Mouse (Mus musculus) regulatory T cell (primary cell): Measurements from ENCODE around the gene Ifnlr1.
"Not testable (repeated sequence)": the region's sequence is repeated elsewhere in the genome, so short reads cannot be mapped to it uniquely, and the experiment has no call there.

ENCODE experiments used
- in situ Hi-C: fragments of 300-600 bp; cut with MboI, MseI; formaldehyde crosslinking; loops from one replicate; pipeline ENCODE4 v1.15.1; 2025; ENCODE audit warnings: high pct_unique_total_duplicates

Gene Ifnlr1

GRCm38 (mm10) chr4:135685906-135686567, at the start of gene Ifnlr1:
Gene Ifnlr1 (plus strand): TSS chr4:135686287.
- in situ Hi-C loops: no loop called here

GRCm38 (mm10) chr4:135641302-135642079, 44.6 kb upstream of the Ifnlr1 start:
- in situ Hi-C loops: not testable (repeated sequence)

DNA sequence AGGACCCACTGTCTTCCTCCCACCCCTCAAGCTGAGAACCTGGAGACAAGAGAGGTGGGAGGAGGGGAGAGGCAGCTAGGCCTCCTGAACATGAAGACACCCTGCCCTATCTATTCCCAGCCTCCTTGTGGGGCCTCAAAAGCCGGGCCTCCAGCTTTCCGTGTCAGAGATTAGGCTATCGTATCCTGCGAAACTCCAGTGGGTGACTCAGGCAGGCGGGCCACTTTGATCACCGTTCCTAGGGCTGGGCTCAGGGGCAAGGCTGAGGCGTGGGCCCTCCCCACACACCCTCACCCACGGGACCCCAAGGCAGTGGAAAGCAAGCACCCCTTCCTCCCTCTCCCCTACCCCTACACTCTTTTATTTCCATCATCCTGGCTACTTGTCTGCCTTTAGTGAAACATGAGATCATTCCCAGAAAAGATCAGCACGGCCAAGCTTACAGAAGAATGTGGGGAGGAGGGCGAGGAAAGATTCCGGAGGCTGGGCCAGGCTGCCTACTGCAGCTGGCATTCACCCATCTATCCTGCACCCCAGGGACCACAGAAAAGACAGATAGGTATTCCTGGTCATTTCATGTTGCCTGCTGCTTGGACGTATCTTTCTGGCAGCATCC, 41.0 kb upstream of the Ifnlr1 start:
- in situ Hi-C loops: no loop called here

GRCm38 (mm10) chr4:135652966-135653607, 33.0 kb upstream of the Ifnlr1 start:
- in situ Hi-C loops: no loop called here

- in situ Hi-C loops: no loop called here
Measured at GRCm38 (mm10) chr4:135653956-135654355, 32.1 kb upstream of the Ifnlr1 start.

DNA sequence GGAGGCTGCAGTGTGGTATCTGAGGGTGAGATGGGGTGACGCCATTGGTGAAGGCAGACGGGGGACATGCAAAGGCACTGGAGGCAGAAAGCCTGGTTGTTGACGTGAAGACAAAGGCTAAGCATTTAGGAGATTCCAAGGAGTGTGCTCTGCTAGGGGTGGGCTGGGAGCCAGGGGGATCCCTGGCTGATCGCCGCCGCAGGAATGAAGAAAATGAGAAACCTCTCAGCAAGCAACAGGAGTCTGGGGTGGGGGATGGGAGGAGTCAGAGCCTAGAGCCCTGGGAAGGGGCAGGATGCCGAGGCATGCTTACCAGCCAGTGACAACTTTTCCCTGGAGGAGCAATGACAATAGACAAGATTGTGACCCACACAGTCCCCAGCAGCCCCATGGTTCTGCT, 30.6 kb upstream of the Ifnlr1 start:
- in situ Hi-C loops: no loop called here

DNA sequence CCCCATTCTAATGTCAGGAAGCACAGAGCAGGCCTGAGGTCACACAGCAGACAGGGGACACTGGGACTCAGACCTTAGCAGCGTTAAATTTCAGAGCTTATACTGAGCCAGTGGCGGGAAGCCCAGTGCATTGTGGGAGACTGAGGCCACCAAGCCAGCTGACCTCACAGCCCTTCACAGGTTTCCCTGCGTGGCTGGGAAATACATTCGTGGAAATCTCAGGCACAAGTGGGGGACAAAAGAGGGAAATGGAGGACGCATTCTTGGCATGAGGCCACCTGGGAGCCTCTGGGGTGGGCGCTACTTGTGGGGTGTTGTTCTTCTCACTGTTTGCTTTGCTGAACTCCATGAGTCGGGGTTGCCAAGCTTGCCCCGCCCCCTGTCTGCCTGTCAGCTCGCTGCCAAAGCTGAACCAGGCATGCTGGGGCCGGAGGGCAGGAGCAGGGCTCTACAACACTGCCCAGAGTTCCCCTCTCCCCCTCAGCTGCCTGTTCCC, 29.9 kb upstream of the Ifnlr1 start:
- in situ Hi-C loops: no loop called here

DNA sequence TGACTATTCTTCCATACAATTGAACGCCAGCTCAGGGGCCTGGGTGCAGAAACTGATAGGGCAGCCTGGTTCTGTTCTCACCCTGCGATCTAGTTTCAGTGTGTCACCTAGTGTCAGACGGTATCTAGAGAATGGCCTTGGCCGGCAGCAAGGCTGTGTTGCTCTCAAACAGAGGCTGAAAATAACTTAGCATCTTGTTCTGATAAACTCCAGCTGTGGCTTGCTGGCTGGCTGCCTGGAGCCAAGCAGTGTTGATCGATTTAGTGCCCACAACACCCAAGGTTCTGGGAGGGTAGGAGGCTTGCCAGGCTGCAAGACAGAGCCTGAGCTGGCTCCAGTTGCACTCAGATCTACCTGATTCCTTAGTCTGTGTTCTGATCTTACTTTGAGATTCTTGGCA, 27.6 kb upstream of the Ifnlr1 start:
- in situ Hi-C loops: no loop called here

- in situ Hi-C loops: no loop called here
Measured at GRCm38 (mm10) chr4:135658899-135659298, 27.2 kb upstream of the Ifnlr1 start.

DNA sequence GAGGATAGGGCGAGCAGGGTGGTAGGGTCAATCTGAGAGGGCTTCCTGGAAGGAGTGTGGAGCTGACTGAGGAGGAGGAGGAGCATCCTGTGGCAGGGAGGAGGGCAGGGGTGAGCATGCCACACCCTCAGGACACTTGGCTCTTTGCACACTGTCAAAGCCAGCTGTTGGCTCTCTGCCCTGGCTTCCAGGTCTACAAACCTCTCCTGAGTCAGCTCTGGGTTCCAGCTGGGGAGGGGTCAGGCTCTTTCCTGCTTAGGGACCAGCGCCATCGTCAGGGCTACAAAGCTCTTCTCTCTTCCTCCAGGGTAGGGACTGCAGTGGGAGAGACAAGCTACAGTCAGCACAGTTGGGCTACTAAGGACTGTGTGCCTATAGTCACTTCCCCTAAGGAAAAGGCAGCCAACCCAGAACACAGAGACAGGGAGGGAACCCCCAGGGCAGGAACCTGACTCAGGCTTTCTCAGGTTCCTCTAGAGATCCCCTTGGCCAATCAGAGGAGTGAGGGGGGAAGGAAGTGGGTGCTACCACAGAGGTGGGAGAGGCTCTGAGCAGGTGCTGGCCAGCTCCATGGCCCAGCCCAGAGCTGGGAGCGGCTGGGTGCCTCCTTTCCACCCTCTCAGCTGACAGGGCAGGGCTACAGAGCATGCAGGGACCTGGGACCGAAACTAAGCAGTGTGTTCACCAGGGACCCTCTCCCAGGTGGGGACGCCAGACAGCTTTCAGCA, 24.8 kb upstream of the Ifnlr1 start:
- in situ Hi-C loops: loop anchor here (10.0 kb wide), 1 partner anchor 276 kb away; no protein-coding TSS in a partner anchor

DNA sequence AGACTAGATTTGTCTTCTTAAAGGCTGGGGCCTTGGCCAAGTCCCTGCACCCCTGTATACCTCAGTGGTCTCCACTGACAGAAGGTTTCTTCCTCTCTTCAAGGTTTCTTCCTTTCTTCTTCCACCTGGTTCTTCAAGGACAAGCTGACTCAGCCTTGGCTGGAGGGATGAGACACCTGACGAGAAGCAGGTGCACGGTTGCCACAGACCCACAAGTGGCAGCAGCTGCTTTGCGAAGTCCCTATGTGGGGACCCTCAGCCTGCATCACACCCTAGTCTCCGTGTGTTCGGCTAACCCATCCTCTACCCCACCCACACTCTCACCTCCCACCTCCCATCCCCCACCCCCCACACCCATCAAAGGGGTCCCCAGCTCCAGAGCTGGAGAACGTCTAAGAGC, 24.1 kb upstream of the Ifnlr1 start:
- in situ Hi-C loops: loop anchor here (10.0 kb wide), 1 partner anchor 277 kb away; no protein-coding TSS in a partner anchor

DNA sequence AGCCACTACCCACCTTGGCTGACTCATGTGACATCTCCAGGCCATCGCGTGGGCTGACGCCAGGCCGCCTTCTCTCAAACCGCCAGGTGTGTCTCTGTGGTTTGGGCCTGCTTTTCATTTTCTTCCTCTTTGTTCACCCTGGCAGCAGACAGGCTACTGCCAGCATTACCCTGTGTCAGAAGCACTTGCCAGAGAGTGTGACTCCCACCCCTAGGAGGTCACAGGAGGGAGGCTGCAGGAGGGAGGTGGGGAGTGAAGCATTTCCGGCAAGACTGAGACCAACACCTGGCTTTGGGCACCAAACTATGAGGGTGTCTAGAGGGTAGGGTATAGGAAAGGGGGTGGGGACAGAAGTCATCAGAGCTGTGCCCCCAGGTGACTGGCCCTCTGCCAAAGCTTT, 21.4 kb upstream of the Ifnlr1 start:
- in situ Hi-C loops: loop anchor here (5.0 to 10.0 kb wide), 2 partner anchors 152 to 280 kb away; no protein-coding TSS in a partner anchor

DNA sequence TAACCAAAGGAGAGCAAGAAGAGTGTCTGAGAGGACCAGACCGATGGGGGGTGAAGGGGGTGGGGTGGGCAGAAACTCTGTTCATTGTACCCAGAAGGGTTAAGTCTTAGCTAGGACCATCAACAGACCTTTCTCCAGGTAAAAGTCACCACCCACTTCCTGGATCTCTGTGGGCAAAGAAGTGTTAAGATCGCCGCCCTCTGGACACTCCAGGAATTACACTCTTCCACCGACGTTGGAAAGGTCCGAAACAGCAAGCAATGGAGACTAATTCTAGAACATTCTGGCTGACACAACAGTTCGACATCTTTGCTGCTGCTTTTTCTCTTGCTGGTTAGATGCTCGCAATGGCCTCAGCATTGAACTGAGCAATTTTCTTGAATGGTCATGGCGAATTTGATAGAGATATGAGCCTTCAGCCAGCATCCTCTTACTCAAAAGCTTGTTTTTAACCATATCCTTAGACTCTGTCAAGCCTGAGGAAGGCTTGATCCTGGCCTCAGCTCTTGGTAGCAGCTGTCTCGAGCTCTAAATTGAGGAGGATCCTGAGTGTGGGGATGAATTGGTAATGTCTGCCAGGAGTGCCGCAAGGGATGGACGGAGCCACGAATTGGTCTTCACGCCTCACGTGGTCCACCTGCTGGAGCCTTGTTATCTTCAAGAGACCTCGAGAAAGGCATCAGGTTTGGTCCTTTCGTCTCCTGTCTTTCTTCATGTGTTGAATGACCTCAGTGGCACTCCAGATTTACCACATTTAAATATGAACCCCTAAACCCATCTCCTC, 19.7 kb upstream of the Ifnlr1 start:
- in situ Hi-C loops: loop anchor here (5.0 to 10.0 kb wide), 2 partner anchors 154 to 282 kb away; no protein-coding TSS in a partner anchor

DNA sequence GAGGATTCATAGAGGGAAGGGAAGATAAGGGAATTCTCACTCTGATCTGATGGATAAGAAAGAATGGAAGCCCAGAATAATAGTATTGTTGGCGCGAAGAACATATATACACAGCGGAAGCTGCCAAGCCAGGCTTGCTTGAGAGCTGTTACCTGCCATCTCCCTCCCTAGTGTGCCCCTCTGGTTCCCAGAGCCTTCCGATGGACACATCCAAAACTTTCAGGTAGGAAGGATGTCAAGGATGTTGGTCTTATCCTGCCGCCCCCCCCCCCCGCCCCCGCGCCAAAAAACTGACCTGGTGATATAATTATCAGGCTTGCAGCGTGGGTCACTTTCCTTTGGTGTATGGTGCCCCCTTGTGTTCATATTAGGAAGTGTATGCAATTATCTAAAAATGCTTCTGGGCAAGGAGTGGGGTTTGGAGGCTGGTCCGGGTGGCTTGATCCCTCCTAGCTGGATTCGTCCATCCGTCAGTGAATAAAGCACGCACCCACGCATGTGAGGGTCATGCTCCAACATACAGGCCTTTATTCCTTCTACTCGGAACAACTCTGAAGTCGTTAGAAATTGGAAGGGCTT, 18.7 kb upstream of the Ifnlr1 start:
- in situ Hi-C loops: loop anchor here (5.0 to 10.0 kb wide), 2 partner anchors 155 to 283 kb away; no protein-coding TSS in a partner anchor

DNA sequence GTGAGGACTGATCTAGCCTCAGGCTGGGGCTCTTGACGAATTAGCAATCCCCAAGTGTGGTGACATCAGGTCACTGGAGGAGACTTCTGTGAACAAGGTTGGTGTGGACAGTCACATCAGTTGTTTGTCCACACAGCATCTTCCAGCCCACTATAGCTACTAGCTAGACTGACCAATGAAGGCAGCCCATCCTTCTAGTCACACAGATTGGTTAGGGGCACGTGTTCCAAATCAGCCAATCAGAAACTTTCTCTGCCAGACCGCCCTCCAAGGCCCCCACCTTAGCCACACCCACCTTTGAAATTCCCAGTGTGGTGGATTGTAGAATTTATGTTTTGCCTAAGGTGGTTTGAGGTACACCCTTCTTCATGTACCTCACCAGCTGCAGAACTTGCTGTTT, 12.6 kb upstream of the Ifnlr1 start:
- in situ Hi-C loops: no loop called here

DNA sequence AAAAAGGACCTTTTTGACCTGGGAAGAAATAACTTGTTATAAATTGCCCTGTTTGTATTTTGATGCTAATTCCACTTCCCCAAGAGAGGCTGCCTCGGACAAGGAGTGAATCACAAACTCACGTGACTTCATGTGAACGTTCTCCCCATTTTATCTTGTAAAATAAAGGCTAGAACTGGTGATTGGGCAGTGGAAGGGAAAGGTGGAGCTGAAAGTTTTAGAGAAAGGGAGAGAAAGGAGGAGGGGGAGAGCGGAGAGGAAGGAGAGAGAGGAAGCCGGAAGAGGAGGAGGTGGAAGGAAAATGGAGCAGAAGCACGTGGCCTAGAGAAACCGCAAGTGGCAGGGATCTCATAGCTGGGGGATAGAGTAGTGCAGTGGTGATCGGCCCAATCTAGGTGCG, 11.1 kb upstream of the Ifnlr1 start:
- in situ Hi-C loops: no loop called here

DNA sequence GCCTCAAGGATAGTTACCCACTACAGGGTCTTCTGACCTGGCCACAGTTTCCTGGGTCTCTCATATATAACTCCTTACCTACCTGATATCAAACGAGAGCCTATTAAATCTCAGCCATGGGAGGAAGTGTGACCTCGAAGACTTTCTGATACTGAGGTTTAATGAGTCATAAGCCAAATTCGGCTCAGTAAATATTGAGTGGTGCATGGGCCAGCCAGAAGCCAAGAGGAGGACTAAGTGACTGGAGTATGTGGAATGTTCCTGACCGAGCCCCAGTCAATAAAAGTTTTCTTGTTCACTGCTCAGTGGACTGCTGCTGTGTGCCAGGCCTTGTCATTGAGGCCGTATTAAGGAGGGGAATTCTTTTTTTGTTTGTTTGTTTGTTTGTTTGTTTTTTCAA, 9.6 kb upstream of the Ifnlr1 start:
- in situ Hi-C loops: no loop called here

- in situ Hi-C loops: no loop called here
Measured at GRCm38 (mm10) chr4:135679316-135679715, 6.8 kb upstream of the Ifnlr1 start.

- in situ Hi-C loops: no loop called here
Measured at GRCm38 (mm10) chr4:135681789-135682188, 4.3 kb upstream of the Ifnlr1 start.

- in situ Hi-C loops: no loop called here
Measured at GRCm38 (mm10) chr4:135683553-135683952, 2.5 kb upstream of the Ifnlr1 start.
